Mouse (Mus musculus) C2C12 (cell line): ENCODE measurements at regions not wholly inside any gene's neighbourhood (a gene's known extent, or its start where the extent isn't known, plus 50 kb on each side); places are given as distances from the start of the nearest gene placed in this dataset.

Experiments used
- CEBPB ChIP-seq: IDR thresholded peaks from one replicate; pipeline ENCODE4 v1.6.1; 2011; ENCODE audit warnings: low read depth, mild to moderate bottlenecking, control low read depth, moderate library complexity
- CTCF ChIP-seq: IDR thresholded peaks from one replicate; pipeline ENCODE4 v1.5.1; 2011; ENCODE audit not compliant: control insufficient read depth, insufficient read depth, insufficient read length
- FOSL1 ChIP-seq: IDR thresholded peaks from one replicate; pipeline ENCODE4 v1.8.0; 2011; ENCODE audit warnings: mild to moderate bottlenecking, low read length; ENCODE audit not compliant: poor library complexity, insufficient read depth, severe bottlenecking
- MAX ChIP-seq: IDR thresholded peaks from one replicate; pipeline ENCODE4 v1.6.1; 2011; ENCODE audit warnings: mild to moderate bottlenecking, control low read depth
- MYOG ChIP-seq: IDR thresholded peaks from one replicate; pipeline ENCODE4 v1.6.1; 2011; ENCODE audit not compliant: control insufficient read depth, insufficient read length; ENCODE audit errors: extremely low read depth
- USF1 ChIP-seq: IDR thresholded peaks from one replicate; pipeline ENCODE4 v1.6.1; 2011; ENCODE audit warnings: low read depth, mild to moderate bottlenecking, control low read depth, moderate library complexity

DNA sequence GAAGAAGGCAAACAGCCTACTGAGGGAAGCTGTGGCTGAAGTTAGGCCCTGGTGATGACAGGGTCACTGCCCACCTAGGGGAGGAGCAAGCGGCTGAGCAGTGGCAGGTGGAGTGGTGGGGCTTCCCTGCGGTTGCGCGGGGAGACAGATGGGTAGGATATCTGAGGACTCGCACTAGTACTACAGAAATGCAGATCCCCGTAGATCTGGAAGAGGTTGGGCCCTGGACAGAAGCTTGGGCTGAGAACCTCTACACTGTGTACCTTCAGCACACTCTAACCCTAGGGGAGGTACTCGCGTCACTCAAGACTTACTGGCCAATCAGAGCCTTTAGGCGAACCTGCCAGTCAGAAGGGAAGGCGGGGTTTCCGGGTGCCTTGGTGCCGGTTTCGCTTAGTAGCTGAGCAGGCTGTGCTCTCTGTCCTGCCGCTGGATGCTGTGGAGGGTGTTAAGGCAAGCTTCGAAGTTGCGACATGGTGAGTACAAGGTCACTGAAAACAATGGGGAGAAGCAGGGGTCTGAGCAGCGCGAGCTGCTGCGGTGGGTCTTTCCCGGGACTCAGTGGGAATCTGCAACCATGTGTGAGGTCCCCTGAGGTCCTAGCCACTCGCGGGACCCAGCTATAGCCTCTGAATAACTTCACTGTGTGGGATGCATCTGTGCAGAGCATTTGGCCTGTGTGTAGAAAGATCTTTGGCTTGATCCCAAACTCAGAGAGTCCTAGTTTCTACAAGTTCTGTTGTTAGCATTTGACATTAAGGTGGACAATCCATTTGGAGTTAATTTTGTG is 56.7 kb upstream of the Gm15446 start:
- TF ChIP-seq CTCF (no peak), MAX (no peak), MYOG (no peak), USF1 (no peak), FOSL1 (no peak), CEBPB (no peak)
